Mouse (Mus musculus) c-Kit-negative CD71-positive TER-119-positive erythroid progenitor cells, embryonic 14.5 days (primary cell): Measurements from ENCODE around the gene Frmpd2.

ENCODE experiments used
- DNase-seq: peaks from one replicate; pipeline ENCODE4 v3.0.0-alpha.2; 2013; ENCODE audit warnings: low read depth, low spot score

Gene Frmpd2

DNA sequence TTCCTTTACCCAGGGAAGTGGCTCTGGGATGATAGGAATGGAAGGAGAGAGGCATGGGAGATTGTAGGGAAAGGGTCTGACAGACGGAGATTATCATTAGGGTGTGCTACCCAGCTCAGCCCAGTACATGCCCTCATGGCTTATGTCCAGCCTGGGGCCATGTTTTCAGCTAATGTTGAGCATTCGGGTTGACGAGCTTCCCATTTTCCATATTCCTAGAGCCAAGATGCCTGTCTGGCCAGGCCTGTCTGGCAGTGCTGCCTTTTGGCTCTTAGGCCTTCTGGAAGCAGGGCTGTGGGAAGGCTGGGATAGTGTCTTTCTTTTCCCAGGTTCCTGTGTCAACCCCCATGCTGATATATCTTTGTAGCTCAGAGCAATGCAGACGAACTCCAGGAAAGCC lies 35.2 kb downstream of the Frmpd2 start:
- no peak for DNase-seq

DNA sequence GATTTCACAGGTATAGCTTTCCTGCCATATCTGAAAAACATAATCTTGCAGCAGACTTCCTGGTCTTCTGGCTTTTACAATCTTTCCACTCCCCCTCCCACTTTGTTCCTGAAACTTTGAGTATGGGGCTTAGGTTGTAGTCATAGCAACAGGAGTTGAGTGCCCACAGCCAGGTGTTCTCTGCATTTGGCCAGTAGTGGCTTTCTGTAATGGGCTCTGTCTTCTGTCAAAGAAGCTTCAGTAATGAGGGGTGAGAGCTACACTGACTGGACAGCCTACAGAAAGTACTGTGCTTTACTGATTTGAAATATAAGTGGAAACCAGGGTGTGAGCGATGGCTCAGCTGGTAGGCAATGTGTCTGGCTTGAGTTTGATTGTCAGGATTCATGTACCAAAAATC lies 37.2 kb downstream of the Frmpd2 start:
- DNase-seq = no peak

DNA sequence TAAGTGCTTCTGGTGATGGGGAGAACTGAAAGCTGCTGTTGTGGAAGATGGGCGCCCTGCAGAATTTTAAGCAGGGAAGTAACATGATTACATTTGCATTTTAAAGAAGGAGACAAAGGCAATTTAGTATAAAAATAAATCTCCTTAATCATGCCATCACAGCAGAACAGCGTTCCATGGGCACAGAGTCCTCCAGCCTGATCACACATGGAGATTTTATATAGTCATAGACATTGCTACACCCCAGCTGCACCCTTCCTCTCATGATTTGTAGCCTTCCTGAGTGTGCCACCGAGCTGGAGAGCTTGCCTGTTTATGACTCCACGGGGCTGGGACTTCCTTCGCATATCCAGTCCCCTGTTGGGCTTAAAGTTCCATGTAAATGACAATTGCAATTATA lies 42.4 kb downstream of the Frmpd2 start:
- no peak for DNase-seq

DNA sequence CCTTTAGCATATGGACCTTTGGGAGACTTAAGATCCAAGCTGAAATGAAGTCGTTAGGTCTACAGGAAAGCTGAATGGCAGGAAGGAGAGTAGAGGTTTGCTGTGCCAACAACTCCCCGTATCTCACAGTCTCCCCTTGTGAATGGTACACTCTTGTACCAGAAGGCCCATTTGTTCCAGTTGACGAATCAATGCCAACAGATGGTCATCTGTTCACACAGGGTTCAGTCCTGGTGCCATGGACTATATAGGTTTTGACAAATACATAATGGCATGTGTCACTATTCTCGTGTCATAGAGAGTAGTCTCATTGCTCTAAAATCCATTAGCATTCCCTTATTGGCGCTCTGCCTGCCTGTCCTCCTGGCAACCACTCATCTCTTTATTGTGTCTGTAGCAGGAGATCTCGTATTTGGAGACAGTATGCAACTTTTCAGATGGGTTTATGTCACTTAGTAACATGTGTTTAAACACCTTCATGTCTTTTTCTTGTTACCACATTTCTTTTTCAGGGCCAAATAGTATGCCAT lies 43.3 kb downstream of the Frmpd2 start:
- no peak for DNase-seq

DNA sequence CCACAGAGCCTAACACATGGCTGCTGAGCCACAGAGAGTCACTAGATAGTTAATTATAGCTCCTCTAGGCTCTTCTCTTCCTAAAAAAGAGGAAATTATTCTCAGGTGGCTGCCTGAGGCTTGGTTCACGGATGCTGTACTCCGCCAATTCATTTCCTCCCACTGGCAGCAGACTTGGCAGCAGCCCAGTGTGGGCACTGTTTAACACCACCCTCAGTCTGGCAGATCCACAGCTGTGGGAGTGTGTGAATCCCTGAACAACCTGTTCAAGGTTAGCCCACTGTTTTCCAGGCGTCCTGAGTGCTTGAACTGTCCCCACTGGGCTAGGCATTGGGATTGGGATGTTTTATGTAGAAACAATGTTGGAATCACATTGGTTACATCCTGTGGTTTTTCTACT lies 50.0 kb downstream of the Frmpd2 start:
- DNase-seq = no peak

DNA sequence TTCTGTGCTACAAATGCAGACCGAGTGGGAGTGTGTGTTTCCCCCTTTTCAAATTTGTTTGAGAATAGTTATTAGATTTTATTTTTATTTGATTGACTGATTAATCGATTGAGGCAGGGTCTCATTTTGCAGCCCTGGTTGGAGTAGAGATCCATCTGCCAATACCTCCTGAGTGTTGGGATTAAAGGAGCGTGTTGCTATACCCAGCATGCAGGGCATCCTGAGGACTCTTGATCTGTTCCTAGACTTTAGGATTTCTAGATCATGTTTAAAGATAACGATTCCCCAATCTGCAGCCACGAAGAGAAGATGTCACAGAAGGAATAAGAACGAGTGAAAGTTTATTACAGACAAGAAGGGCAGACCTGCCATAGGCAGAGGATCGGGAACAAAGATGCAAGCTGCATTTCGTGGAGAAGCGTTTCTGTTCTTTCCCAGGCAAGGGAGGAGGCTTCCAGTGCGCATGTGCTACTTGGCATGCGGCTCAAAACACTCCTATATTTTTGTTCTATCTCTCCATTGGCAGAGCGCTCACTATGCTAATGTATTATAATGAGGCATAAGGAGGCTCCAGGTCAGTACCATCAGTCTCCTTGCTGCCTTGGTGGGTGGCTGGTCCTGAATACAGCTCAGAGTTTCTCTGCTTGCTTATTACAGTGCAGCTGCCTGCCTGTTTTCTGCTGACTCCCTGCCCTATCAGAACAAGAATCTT lies 53.9 kb downstream of the Frmpd2 start:
- DNase-seq = no peak

DNA sequence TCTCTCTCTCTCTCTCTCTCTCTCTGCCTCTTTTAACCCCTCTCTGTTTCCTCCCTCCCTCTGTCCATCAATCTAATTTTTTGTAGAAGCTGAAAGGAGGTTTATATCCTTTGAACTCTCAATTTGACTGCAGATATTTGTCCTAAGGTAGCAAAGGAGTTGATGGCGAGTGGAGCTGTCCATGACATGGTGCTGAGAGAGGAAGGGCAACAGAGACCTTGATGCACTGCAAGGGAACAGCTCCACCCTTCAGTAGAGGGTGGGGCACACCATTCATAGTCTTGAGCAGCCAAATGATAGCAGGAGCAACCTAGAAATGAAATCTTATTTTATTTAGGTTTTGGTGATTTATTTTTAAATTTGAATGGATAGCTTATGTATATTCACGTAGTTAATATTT lies 55.1 kb downstream of the Frmpd2 start:
- DNase-seq = no peak

DNA sequence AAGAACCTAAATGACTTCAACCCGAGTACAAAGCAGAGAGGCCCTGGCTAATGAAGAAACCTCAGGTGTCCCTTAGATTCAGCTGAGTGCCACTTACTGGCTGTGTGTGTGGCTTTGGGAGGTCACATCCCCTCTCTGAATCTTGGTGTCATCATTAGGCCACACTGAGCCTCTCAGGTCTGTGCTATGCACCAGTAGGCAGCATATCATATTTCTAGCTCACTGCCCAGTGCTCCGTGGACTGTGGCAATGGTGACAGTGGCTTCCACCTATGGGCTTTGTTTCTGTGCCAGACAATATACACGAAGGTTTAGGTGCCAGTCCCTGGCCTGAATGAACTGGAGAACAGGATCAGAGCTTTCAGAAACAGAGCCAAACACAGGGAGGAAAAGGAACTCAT lies 56.4 kb downstream of the Frmpd2 start:
- no peak for DNase-seq

DNA sequence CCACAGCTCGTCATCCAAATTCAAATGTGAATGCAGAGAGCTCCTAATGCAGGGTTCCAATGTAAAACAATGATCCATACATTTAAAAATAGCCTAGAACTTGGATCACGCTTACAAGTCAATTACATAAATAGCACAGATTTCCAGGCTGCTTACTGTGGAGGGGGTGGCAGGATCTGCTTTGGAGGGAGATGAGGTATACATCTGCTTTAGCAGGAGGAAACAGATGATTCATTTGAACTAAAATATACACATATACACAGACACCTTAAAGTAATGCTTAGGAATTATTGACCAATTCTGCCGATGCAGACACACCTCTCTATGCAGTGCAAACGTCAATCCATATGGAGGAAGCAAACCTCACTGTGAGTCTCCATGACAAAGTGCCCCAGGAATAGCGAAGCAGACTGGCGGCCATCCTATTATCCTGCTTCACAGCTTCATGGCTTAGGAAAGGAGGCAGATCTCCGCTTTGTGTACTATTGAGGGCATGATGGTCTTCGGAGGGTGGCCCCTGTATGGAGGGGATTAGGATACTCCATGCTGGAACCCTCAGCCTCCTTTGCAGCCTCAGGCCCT lies 59.9 kb downstream of the Frmpd2 start:
- DNase-seq = no peak

DNA sequence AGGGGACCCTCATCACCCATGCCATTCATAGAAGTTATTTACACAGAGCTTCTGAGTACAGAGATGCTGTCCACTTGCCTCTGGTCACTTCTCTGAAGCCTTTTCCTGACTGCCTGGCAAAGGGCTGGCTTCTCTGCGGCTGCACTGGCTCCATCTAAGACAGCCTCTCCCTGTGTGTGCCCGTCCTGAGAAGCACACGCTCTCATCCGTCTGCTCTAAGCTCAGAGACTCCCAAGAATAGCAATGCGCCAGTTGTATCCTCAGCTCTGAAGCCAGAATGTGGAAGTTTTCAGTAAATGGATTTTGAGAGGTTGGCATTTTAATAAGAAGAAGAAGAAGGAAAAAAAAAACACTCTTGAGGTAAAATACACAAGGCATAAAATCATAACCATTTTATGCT lies 61.3 kb downstream of the Frmpd2 start:
- DNase-seq = no peak

DNA sequence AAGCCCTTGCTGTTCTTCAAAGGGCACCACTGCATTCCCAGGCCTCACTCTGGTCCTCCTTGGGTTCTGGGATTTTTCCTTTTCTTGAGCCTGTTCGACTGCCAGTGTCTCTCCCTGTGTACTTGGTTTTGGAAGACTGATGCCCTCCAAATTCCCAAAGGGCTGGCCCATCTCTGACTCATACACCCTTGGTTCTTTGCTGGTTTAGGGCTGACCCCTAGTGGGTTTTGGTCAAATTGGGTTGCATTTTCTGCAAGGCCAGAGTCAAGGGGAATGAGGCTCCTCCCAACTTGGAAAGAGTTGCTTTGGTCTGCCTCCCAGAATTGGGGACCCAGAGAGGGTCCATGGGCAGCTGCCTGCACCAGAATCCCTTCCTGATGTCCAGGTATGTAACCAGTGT lies 62.0 kb downstream of the Frmpd2 start:
- DNase-seq = no peak

DNA sequence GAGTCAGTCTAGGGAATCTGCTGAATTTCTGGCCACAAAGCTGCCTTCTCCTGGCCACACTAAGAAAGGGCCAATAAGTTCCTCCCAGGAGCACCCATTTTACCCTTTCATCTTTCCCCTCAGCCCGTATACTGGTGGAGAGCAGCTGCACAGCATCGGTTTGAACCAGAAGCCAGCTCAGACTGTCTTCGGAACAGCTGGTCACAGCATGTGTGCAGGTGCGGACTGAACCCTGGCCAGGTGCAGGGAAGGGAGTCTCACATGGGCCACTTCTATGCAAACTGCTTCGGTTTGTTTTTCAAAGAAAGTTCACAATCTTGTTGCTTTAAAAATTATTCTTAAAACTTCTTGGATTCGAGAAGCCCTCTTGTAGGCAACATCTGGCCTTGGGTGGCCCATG lies 63.8 kb downstream of the Frmpd2 start:
- DNase-seq = no peak

DNA sequence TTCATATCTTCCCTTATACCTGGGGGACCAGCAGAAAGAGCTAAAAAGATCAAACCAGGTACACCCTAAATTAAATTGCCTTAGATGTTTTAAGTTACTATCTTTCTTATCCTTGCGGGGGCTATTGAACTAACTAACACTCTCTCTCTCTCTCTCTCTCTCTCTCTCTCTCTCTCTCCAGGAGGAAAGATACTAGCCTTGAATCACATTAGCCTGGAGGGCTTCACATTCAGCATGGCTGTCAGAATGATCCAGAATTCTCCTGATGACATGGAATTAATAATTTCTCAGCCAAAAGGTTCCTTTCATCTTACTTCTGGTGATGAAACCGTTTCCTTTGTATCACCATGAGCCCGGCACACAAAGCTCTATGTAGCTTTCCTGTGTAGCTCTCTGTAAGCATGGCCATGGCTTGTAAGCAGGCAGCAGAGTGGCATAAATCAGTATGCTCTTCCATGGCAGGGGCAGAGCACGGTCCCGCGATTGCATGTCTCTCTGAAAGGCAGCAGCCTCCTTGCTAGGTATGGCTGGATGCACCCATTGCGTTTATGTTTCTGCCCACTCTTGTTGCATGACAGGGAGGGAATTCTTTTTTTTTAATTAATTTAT lies 68.2 kb downstream of the Frmpd2 start:
- DNase-seq = no peak

DNA sequence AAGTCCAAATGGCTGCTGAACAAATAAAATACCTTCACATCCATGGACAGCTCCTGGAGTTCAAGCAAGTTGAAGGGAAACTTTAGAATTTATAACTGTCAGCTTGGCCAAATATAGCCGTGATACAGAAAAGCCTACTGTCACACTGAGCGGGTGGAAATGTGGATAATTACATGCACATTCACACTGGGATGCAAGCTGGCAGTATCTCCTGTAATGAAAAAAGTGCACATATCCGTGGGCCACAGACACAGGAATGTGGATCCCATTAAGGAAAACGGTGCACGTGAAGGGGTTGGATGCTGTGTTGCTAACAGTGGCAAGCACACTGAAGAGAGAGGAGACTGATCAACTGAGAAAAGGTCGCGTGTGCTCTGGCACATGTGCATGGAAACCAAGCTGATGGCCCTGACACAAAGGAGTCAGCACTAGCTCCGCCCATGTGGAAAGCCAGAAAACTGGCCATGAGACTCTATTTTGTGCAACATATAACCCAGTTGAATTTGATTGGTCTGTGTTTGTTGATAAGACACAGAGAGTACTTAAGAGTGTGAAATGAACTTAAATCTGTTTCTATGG lies 74.2 kb downstream of the Frmpd2 start:
- no peak for DNase-seq

DNA sequence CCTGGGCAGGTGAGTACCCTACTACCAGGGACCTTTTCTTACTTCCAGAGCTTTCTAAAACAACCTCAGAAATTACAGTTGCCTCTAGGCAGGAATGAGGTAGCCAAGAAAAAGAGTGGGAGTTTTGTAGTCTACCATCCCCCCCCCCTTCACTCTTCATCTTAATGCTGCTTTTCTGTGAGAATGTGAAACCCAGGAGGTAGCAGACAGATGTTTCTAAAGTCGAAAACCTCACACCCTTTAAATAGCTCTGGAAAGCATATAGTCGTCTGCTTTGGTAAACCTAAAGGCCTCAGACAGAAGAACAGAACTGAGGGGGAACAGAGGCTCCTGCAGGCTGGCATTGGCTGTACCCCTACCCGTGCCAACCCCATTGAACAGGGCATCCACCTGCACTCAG lies 77.2 kb downstream of the Frmpd2 start:
- no peak for DNase-seq

DNA sequence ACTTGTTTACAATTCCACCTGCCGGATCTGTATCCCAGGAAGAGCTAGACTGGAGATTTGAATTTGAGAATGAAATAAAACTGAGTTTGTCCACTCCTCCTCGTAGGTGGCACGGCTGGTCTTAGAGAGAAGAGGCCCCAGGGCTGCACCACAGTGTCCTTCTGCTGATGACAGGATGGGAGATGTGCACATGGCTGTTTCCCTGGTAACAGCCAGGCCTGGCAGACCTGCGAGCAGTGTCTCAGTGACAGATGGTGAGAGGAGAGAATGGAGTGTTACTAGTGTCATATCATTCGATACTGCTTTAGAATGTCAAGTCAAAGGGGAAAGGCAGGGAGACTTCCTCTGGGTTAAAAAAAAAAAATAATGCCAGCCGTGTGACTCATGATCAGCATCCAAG lies 78.4 kb downstream of the Frmpd2 start:
- no peak for DNase-seq

DNA sequence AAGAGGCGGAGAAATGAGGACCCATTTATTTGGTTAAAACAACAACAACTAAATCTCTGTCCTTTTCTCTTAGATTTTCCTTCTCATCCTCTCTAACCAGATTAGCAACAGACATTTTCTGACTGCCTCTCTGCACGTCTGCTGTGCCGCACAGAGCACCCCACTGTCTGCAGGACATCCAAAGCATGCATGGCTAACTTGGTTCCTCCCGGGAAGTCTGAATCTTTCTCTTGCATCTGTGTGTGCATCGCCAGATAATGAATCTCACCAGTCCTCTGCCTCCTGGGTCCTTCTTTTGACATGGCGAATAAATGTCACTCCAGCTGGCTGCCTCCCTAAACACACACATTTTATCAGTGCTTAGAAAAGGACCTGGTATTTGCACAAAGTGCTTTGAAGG lies 99.2 kb downstream of the Frmpd2 start:
- no peak for DNase-seq

DNA sequence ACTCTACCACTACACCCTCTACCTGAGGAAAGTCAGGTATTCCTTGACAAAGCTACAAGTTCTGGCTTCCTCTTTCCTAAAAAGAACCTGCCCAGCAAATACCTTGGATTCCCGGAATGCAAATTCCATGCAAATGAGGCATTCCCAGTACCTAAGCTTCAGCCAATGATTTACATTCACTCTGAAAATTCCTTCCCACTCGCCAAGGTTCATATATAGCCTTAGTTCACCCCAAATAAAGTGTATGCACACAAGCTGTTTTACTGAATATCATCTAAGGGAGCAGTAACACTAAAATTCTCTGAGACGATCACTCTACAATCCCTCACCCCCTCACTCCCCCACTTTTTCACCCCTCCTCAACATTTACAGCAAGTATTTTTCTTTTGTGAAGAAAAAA lies 102.1 kb downstream of the Frmpd2 start:
- DNase-seq = no peak

DNA sequence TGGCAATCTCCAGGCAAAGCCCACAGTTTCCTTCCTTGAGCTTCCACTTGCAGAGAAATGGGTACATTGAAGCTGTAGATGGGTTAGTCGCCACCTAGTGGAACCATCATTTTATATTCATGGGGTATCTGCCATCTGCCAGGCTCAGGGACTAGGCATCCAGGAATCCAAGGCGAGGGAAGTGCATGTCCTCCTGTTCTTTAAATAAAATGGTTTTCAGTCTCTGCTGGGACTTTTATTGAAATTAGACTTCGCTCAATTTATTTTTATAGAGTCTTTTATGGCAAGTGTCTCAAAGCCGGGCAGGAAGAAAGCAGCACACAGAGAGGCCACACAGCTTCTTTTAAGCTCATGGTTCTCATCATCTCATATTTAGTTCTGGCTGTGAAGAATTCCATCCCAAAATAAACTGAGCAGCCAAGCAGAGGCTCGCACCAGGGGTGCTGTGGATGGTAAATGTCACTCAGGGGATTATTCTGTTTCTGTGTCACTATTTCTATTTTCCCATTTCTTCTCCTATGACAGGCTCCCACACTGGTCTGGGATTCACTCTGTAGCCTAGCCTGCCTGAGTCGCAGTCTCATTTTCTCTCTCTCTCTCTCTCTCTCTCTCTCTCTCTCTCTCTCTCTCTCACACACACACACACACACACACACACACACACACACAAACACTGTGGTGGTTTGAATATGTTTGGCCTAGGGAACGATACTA lies 108.4 kb downstream of the Frmpd2 start:
- DNase-seq = no peak

DNA sequence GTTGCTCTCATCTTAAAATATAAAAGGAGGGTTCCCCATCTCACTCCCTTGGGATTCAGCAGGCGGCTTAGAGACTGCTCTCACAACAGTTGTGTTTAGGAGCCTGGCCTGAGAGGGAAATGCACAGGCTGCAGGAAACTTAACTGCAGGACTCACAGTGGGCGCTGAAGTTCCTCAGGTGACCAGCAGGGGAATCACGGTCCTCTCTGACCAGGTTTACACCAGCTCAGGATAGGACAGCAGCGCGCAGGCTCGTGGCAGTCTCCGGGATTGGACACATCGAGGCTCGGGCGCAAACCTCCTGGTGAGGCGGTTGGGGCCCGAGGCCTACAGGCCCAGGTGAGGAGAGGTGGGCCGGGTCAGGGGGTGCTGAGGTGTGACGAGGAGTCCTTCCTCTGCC lies 117.5 kb downstream of the Frmpd2 start, which contains the start of gene Ptpn20:
Gene Ptpn20 (plus strand): TSS at position 257 of the 400 bp plus-strand sequence.
- DNase-seq = no peak

DNA sequence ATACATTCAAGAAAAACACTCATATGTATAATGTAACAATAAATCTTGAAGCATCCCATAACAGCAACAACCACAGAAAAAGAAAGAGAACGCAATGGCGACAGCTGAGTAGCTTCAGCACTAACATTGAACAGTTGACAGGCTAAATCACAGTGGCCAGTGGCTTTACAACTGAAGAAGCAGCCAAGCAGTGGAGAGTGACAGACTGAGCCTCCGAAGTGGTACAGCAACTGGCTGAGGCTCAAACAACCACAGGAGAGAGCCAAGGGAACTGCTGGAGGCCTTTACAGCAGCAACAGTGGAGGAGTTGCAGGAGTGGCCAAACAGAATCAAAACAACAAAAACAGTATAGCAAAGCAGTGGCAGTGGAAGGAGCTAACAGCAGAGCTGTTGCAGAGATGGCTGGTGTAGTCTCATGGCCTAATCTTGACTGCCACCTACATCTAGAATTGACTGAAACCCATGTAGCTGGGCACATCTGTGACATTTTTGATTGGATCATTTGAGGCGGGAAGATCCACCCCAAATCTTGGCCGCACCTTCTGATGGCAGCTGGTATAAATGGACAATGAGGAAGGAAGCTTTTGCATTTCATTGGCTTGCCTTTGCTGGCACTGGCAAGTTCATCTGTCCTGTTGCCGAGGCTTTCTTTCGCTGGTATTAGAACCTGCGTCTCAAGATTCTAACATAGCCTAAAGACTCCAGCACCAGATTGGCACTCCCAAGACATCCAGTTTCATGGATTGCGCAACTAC lies 127.1 kb downstream of the Frmpd2 start:
- DNase-seq = no peak
